Mouse (Mus musculus): ENCODE measurements around the gene Ltb4r1.

Gene Ltb4r1

DNA sequence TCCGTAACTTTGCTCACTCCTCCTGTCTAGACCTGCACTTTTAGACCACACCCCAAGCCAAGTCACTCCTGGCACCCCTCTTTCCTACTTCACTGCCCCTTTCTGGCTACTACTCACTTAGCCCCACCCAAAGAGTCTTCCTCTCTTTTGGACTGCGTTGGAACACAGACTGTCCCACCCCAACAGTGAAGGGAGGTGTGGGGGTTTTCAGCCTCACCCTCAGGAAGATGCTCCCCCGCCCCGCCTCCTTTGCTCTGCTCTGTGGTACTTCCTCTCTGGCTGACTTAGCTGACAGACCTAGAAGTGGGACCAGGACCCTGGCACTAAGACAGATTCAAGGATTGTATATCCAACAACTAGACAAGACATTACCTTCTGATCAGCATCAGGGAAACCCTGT lies at the start of gene Ltb4r1:
Gene Ltb4r1, plus strand, starts transcription at position 267 of the 400 bp plus-strand sequence.
- no peak for ATAC-seq (ENCODE audit: insufficient number of reproducible peaks, low FRiP score, low TSS enrichment)

DNA sequence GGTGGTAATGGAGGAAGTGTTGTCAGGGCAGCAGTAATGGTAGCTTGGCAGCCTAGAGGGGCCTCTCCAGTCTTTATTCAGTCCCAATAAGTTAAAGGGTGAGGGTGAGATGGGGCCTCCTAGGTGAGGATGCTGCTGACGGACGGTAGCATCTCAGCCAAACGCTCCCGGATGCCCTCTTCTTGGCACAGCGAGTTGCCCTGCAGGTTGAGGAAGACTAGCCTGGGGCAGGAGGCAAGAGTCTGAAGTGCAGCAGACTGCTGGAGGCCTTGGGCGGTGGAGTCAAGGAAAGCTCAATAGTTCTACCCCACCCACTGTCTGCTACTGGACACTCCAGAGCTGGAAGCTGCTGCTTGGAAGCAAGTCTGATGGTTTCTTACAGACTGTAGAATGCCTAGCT lies 49.5 kb upstream of the Ltb4r1 start:
- ATAC-seq (ENCODE audit: insufficient number of reproducible peaks, low FRiP score, low TSS enrichment): no peak

DNA sequence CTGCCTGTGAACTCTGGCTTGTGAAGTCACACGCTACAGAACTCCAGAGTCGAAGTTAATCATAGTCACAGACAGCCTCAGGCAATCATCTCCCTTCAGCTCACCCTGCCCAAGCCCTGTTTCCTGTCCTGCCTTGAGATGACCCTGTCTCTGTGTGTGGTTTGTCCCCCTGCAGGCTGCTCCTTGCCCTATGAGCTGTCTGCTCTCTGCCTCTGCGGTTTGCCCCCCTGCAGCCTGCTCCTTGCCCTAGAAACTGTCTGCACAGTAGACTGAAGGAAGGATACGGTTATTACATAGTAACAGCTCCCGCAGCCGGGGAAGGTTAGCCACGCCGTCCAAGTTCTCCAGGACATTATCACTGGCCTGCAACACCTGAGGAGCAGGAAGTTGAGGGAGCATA lies 48.9 kb upstream of the Ltb4r1 start:
- no peak for ATAC-seq (ENCODE audit: insufficient number of reproducible peaks, low FRiP score, low TSS enrichment)

GRCm38 (mm10) chr14:55719737-55720136 lies 46.0 kb upstream of the Ltb4r1 start:
- no peak for ATAC-seq (ENCODE audit: insufficient number of reproducible peaks, low FRiP score, low TSS enrichment)

GRCm38 (mm10) chr14:55720666-55721065 lies 45.1 kb upstream of the Ltb4r1 start:
- ATAC-seq (ENCODE audit: insufficient number of reproducible peaks, low FRiP score, low TSS enrichment): no peak

DNA sequence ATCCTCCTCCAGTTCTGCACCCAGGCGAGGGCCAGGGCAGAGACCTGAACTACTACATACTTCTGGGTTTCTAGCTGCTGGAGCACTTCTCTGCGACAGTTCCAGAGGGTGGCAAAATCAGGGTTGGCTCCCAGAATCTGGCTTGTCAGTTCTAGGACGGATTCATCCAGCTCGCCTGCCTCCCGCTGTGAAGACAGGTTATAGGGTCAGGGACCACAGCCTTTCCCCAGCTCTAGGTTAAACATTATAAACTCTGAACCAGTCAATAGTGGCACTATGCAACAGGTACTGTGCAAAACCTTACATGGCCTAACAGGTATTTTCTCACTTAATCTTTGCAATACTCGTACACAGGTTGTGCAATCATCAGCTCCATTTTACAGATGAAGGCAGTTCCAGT lies 44.7 kb upstream of the Ltb4r1 start:
- no peak for ATAC-seq (ENCODE audit: insufficient number of reproducible peaks, low FRiP score, low TSS enrichment)

GRCm38 (mm10) chr14:55721700-55722437 lies 43.9 kb upstream of the Ltb4r1 start, which contains the start of gene Rabggta:
Gene Rabggta (minus strand): TSS chr14:55722263.
- peak; percentile 90 for ATAC-seq (ENCODE audit: insufficient number of reproducible peaks, low FRiP score, low TSS enrichment)

DNA sequence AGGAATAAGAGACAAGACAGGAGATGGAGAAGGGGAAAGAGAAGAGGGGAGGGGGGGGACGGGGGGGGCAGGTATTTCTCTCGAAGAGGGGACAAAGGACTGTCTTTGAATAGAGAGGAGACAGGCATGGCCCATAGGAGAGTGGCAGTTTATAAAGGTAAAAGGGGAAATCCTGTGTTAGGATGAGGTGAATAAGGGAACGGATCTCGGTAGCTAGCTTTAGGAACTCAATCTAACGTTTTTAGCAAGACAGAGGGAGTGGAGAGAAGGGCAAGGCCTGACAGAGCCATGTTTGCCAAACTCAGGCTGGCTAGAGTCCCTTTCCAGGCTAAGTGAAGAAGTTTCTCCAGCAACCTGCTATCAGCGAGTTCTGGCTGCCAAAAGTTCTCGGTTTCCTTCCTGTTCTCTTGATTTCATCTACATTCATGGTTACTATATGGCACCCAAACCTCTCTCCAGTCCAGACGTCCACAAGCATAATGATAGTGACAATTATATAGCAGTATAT lies 43.3 kb upstream of the Ltb4r1 start:
- no peak for ATAC-seq (ENCODE audit: insufficient number of reproducible peaks, low FRiP score, low TSS enrichment)

DNA sequence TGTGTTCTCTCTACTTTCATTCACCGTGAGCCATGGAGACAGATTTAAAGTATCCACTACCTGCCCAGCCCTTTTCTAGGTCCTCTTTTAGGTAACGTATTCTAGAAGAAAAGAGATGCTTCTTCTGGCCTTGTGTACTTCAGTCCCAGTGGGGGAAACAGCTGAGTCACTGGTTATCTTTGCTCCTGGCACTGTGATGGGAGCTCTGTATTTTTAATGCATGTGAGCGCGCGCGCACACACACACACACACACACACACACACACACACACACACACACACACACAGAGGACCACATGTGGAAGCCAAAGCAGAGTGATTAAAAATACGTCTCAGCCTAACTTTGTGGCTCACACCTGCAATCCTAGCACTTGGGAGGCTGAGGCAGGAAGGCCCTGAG lies 42.3 kb upstream of the Ltb4r1 start:
- no peak for ATAC-seq (ENCODE audit: insufficient number of reproducible peaks, low FRiP score, low TSS enrichment)

DNA sequence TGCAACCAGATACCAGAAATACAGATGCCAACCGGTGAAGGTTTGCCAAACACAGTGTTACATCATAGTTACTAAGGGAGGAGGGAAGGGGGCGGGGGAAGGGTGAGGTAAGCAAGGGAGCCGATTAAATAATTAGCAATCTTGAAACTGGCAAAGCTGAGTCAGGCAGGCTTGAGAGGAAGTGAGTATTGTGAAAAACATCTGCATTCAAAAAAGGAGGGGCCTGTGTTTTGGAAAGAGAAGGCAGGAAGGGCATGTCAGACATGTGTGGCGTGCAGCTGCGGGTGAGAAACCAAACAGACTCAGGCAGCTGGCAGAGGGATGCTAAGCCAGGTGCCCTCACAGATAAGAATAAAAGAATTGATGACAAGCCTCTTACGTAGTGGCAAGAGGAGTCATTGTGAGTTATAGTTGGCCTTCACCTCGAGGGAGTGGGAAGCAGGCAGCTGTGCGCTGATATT lies 41.3 kb upstream of the Ltb4r1 start:
- ATAC-seq (ENCODE audit: insufficient number of reproducible peaks, low FRiP score, low TSS enrichment): no peak

DNA sequence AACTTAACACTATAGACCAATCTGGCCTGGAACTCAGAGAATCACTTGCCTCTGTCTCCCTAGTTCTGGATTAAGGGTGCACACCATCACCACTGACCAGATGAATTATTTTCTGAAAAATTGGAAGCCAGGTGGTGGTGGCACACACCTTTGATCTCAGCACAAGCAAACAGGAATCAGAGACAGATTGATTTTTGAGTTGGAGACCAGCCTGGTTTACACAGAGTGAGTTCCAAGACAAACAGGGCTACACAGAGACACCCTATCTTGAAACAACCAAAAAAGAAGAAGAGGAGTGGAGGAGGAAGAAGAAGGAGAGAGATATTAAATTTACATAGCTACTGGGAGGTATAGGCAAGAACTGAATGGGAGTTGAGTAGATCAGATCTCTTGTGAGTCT lies 39.5 kb upstream of the Ltb4r1 start:
- no peak for ATAC-seq (ENCODE audit: insufficient number of reproducible peaks, low FRiP score, low TSS enrichment)

DNA sequence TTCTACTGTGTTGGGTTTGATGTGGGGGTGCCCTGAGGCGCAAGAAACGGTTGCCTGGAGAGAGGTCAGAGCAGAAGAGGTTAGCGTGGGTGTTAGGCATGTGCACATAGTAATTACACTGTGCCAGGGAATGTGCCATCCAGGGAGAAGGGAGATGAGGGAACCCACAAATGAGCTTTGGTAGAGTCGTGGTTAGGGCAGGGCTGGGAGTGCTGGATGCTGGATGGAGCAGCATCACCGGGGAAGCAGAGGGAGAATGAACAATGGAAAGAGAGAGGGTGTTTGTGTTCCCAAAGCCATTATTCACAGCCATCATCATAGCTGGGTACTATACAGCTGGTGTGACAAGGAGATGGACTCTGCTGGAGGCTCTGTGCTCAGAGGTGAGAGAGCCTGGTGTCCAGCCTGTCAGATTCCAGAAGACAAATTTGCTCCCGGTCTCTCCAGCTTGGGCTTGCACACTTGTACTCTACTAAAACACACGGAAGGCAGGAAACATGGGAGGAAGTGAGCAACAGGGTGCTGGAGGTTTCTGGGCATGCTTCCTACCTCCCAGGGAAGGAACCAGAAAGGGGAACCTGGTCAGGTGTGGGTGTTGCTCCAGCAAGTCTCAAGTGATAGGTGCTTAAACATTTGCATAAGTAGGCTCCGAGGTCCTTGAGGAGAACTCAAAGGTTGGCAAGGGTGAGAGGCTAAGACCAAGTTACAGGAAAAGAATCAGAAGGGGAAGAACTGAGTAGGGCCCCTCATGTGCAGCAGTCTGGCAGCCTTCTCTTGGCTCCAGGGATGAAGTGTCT lies 37.7 kb upstream of the Ltb4r1 start:
- no peak for ATAC-seq (ENCODE audit: insufficient number of reproducible peaks, low FRiP score, low TSS enrichment)

GRCm38 (mm10) chr14:55730116-55730515 lies 35.6 kb upstream of the Ltb4r1 start:
- no peak for ATAC-seq (ENCODE audit: insufficient number of reproducible peaks, low FRiP score, low TSS enrichment)

GRCm38 (mm10) chr14:55730531-55731032 lies 35.2 kb upstream of the Ltb4r1 start:
- no peak for ATAC-seq (ENCODE audit: insufficient number of reproducible peaks, low FRiP score, low TSS enrichment)

- no peak for ATAC-seq (ENCODE audit: insufficient number of reproducible peaks, low FRiP score, low TSS enrichment)
Observed at GRCm38 (mm10) chr14:55733889-55734288, 31.9 kb upstream of the Ltb4r1 start.

GRCm38 (mm10) chr14:55734869-55735268 lies 30.9 kb upstream of the Ltb4r1 start:
- no peak for ATAC-seq (ENCODE audit: insufficient number of reproducible peaks, low FRiP score, low TSS enrichment)

DNA sequence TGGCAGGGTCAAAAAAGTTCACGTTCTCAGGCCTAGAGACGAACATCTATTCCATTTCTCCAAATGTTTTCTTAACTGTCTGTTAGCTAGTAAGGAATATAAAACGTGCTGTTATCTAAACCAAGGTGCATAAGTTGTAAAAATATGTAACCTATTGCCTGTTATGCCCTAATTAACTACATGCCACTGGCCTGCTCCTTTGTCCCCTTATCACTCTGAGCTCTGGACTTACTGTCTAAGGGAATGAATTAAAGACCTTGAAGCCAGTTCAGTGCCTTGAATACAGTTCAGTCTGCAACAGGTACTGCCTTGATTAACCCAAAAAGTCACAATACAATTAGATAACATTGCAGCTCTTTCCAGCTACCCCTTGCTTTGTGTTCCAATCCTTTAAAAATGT lies 30.4 kb upstream of the Ltb4r1 start:
- no peak for ATAC-seq (ENCODE audit: insufficient number of reproducible peaks, low FRiP score, low TSS enrichment)

DNA sequence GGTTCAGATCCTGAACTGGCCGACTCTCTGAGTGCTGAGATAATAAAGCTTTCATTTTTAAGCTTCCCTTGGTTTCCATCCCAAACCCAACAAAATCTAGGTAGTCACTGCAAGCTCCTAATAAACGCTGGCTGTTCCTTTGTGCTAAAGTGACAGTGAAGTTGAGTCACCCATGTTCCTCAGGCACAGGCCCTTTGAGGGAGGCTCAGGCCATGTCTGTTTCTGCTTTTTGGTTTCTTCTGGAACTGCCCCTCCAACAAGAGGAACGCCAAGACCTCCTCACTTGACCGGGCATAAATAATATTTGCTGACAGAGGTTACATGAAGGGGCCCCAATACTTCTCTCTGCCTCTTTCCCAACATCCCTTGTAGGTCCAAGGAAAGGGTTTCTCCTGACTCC lies 30.0 kb upstream of the Ltb4r1 start:
- no peak for ATAC-seq (ENCODE audit: insufficient number of reproducible peaks, low FRiP score, low TSS enrichment)

GRCm38 (mm10) chr14:55737086-55737687 lies 28.6 kb upstream of the Ltb4r1 start:
- no peak for ATAC-seq (ENCODE audit: insufficient number of reproducible peaks, low FRiP score, low TSS enrichment)

- ATAC-seq (ENCODE audit: insufficient number of reproducible peaks, low FRiP score, low TSS enrichment): no peak
Observed at GRCm38 (mm10) chr14:55743711-55744110, 22.1 kb upstream of the Ltb4r1 start.
